Mouse (Mus musculus) embryo, embryonic 10.5 days (tissue): ENCODE measurements at regions not wholly inside any gene's neighbourhood (a gene's known extent, or its start where the extent isn't known, plus 50 kb on each side); places are given as distances from the start of the nearest gene placed in this dataset.

Experiments used
- DNase-seq: peaks from one replicate; pipeline ENCODE4 v3.0.0-alpha.2; 2015; ENCODE audit warnings: low spot score

GRCm38 (mm10) chr7:36420741-36421140 lies 277.2 kb upstream of the Tshz3 start:
- no peak for DNase-seq

- DNase-seq = no peak
Observed at GRCm38 (mm10) chr7:36449181-36449915, 248.6 kb upstream of the Tshz3 start.

- no peak for DNase-seq
Observed at GRCm38 (mm10) chr7:36453816-36454215, 244.1 kb upstream of the Tshz3 start.

- DNase-seq = no peak
Observed at GRCm38 (mm10) chr7:36456080-36456479, 241.8 kb upstream of the Tshz3 start.

GRCm38 (mm10) chr7:36462422-36462833 lies 235.5 kb upstream of the Tshz3 start:
- no peak for DNase-seq

- DNase-seq = no peak
Observed at GRCm38 (mm10) chr7:36469386-36469785, 228.5 kb upstream of the Tshz3 start.

- no peak for DNase-seq
Observed at GRCm38 (mm10) chr7:36473532-36473931, 224.4 kb upstream of the Tshz3 start.

- DNase-seq = no peak
Observed at GRCm38 (mm10) chr7:36476434-36476833, 221.5 kb upstream of the Tshz3 start.

- no peak for DNase-seq
Observed at GRCm38 (mm10) chr7:36476851-36477644, 220.9 kb upstream of the Tshz3 start.

- DNase-seq = no peak
Observed at GRCm38 (mm10) chr7:36488155-36488554, 209.8 kb upstream of the Tshz3 start.

GRCm38 (mm10) chr7:36491173-36491581 lies 206.7 kb upstream of the Tshz3 start:
- DNase-seq = no peak

GRCm38 (mm10) chr7:36504010-36504875 lies 193.7 kb upstream of the Tshz3 start:
- peak; percentile 23 for DNase-seq

GRCm38 (mm10) chr7:36507895-36508431 lies 190.0 kb upstream of the Tshz3 start:
- DNase-seq = no peak

- DNase-seq = no peak
Observed at GRCm38 (mm10) chr7:36513680-36514079, 184.2 kb upstream of the Tshz3 start.

GRCm38 (mm10) chr7:36516094-36516663 lies 181.7 kb upstream of the Tshz3 start:
- DNase-seq = peak; percentile 15

- no peak for DNase-seq
Observed at GRCm38 (mm10) chr7:36519027-36519426, 178.9 kb upstream of the Tshz3 start.

GRCm38 (mm10) chr7:36522960-36523359 lies 175.0 kb upstream of the Tshz3 start:
- DNase-seq = no peak

- DNase-seq = no peak
Observed at GRCm38 (mm10) chr7:36526148-36526547, 171.8 kb upstream of the Tshz3 start.

GRCm38 (mm10) chr7:36526692-36527091 lies 171.2 kb upstream of the Tshz3 start:
- peak; percentile 29 for DNase-seq

- no peak for DNase-seq
Observed at GRCm38 (mm10) chr7:36529504-36530065, 168.3 kb upstream of the Tshz3 start.

GRCm38 (mm10) chr7:36531559-36531958 lies 166.4 kb upstream of the Tshz3 start:
- DNase-seq = no peak
